Mouse (Mus musculus): Measurements from ENCODE around the gene Aars2.

Aars2 gene

GRCm38 (mm10) chr17:45506700-45507189 is at the start of gene Aars2:
Gene Aars2 (plus strand): TSS chr17:45506841.
- peak; percentile 97 for DNase-seq

GRCm38 (mm10) chr17:45457487-45457886 is 49.2 kb upstream of the Aars2 start:
- DNase-seq = no peak

- no peak for DNase-seq
Measured at GRCm38 (mm10) chr17:45458516-45458915, 48.1 kb upstream of the Aars2 start.

- DNase-seq = no peak
Measured at GRCm38 (mm10) chr17:45459062-45459461, 47.6 kb upstream of the Aars2 start.

DNA sequence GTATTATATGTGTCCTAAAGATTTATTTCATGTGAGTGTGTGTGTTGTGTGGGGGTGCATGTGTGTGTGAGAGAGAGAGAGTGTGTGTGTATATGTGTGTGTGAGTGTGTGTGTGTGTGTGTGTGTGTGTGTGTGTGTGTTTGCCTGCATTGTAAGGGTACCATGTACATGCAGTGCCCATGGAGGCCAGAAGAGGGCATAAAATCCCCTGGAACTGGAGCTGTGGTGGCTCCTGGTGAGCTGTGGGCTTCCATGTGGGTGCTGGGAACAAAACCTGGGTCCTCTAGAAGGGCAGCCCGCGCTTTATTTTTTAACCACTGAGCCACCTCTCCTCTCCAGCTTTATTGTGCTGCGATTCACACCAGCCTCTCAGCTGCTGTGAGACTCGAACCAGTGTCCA is 44.1 kb upstream of the Aars2 start:
- DNase-seq = no peak

GRCm38 (mm10) chr17:45464255-45464654 is 42.4 kb upstream of the Aars2 start:
- DNase-seq = no peak

GRCm38 (mm10) chr17:45466701-45467100 is 39.9 kb upstream of the Aars2 start:
- DNase-seq = no peak

DNA sequence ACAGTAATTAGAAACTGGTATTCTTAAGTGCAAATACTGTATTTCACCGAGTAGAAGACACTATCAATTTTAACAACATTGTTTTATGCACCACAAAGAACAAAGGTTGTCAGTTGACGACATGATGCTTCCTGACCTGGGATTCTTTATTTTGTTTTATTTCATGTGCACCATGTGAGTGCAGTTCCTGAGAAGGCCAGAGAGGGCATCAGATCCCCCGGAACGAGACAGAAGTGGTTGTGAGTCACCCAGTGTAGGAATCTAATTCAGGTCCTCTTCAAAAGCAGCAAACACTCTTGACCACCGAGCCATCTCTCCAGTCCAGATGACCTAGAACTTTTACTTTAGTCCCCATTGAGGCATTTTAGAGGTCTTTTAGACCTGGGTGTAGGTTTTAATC is 38.3 kb upstream of the Aars2 start:
- no peak for DNase-seq

DNA sequence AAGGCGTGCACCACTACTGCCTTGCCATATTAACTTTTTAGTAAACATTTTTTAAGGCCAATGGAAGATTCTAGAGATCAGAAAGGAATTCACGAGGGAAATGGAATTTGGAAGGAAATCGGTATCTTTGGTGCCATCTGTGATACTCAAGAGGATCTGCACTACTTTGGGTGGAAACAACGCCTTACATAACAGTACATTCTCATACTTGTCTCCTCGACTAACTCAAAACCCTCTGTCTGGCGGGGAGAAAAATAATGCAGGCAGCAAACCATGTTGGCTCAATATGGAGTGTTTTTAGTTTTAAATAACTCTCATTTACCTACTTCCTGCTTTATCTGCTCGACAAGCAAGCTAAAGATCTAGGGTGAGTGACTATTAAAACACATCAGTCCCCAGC is 35.9 kb upstream of the Aars2 start:
- DNase-seq = no peak

GRCm38 (mm10) chr17:45473667-45474066 is 33.0 kb upstream of the Aars2 start:
- DNase-seq = no peak

GRCm38 (mm10) chr17:45474146-45474545 is 32.5 kb upstream of the Aars2 start:
- DNase-seq = no peak

GRCm38 (mm10) chr17:45474669-45475465 is 31.8 kb upstream of the Aars2 start, which contains the start of gene Spats1:
Gene Spats1 (minus strand): TSS chr17:45475415.
- DNase-seq = peak; percentile 76

- peak; percentile 91 for DNase-seq
Measured at GRCm38 (mm10) chr17:45478234-45478825, 28.3 kb upstream of the Aars2 start.

DNA sequence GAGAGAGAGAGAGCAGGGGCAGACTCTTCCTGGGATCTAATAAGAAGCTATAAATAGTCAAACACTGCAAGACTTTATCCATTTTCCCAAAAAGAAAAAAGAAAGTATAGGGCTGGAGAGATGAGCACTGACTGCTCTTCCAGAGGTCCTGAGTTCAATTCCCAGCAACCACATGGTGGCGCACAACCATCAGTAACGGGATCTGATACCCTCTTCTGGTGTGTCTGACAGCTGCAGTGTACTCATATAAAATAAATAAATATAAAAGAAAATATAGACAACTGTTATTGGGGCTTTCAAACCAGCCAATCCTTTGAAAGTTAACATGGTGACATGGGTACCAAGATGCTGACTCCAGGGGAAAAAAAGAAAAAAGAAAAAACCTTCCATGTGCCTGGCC is 26.2 kb upstream of the Aars2 start:
- DNase-seq = peak; percentile 77

GRCm38 (mm10) chr17:45485581-45485980 is 21.1 kb upstream of the Aars2 start:
- no peak for DNase-seq

GRCm38 (mm10) chr17:45487216-45487615 is 19.4 kb upstream of the Aars2 start:
- peak; percentile 83 for DNase-seq

DNA sequence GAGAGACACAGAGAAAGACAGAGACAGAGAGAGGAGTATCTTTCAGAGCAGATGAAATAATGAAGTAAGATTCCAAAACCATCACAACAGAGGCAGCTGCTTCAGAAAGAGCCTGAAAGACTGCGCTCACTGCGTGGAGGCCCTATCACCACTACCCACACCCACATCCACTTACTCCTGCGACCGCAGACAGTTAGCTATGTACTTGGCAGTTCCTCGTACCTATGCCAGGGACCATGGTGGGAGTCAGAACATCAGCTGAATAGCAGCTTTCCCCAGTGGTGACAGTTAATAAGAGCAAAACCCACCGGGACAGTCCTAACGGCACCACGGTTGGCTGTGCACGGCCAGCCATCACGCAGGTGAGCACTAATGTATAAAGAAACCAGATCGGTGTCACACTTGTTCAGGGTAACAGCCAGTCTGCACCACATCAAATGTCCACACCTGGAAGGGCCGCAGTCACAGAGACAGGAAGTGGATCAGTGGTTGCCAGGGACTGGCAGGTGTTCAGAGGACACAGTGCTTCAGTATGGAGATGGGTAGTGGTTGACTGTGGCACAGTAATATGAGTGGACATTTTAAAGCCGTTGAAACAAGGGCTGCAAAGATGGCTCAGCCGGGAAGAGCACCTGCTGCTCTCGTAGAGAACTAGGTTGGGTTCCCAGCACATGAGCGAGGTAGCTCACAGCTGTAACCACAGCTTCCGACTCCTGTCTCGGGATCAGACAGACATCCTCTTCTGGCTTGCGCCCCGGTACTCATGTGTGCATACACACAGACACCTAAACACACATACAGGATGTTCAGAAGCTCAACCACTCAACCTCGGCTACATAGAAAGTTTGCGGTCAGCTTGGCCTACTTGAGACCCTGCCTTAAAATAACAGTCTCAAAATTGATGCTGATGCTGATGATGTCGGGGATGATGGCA is 18.1 kb upstream of the Aars2 start:
- DNase-seq = peak; percentile 86

- no peak for DNase-seq
Measured at GRCm38 (mm10) chr17:45489736-45490135, 16.9 kb upstream of the Aars2 start.

DNA sequence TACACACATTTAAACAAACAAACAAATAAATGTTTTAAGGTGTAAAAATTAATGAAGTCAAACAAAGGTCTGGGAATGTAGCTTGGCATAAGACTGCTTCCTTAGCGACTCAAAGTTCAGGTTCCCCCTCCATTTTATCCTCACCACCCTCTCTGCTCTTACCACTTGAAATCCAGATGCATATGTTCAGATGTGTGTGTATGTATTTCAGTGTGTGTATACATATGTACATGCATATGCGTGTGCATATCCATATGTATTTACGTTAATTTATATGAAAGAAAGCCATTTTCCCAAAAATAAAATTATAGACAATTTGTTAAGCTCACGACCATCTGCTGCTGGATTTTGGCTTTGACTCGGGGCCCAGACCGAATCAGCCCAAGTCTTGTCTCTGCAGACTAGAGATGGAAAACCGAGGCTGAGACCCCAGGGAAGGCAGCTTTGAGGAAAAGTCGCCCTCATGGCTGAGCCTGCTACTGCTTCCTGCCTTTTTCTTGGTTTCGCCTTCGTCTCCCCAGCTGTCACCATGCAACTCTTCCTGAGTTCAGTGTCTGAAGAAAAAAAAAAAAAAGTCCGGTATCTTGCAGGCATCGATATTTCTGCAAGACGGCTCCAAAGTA is 16.0 kb upstream of the Aars2 start:
- DNase-seq = no peak

- no peak for DNase-seq
Measured at GRCm38 (mm10) chr17:45495398-45495797, 11.2 kb upstream of the Aars2 start.

- no peak for DNase-seq
Measured at GRCm38 (mm10) chr17:45498397-45498796, 8.2 kb upstream of the Aars2 start.

GRCm38 (mm10) chr17:45499516-45499915 is 7.1 kb upstream of the Aars2 start:
- DNase-seq = no peak

DNA sequence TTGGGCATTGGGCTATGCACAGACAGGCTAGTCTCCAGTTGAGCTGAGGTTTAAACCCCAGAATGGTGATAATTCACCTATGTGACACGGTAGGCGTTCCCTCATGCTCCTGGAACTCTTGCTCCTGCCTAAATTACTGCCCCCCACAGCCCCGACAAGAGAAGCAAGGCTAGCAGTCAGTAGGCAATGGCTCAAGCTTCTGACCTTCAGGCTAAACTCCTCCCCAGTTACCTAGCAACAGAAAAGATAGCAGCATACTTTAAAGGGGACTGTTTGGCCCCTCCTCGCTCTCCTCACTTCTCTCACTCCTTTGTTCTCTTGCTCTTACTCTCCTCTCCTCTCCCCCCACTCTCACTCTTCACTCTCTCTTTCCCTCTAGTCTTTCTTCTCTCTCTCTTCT is 5.7 kb upstream of the Aars2 start:
- DNase-seq = no peak

Measured in thymus, postnatal 14 days (tissue).